ENCODE assay signal across 19 mouse cellular contexts in the genomic region with DNA sequence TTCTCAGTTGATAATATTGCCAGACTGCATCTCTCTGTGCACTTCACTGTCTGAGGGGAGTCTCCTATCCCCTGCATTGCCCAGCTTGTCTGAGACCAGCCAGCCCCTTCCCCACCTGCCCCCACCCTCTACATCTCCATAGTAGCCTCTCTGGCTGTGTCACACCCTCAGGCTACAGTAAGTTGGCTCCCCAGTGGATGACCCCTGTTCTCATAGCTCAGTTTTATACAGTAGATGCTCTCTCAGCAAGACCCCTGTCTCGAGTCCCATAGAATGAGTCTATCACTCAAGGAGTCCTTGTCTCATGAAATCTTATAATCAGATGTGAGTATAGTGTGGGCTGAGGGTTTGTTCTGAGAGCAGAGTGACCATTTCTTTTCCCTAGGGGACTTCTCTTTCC.
DNase-seq lines count a peak whose midpoint lies in the region; ATAC-seq lines count a peak whose summit lies in the region.
"Had no signal": no experiment of that assay in that cellular context is flagged by ENCODE, and none has a peak within 500 bp of the region (broad histone marks: within the 10 kb centered on the region; RNA-seq: fewer than 3 reads in every experiment).

No protein-coding gene starts in this region.

- 74% methylated on average over 1 of the region's 1 CpGs for WGBS in embryonic facial prominence, embryonic 11.5 days
- 80% methylated on average over 1 of the region's 1 CpGs for WGBS in embryonic facial prominence, embryonic 10.5 days
- 79% methylated on average over 1 of the region's 1 CpGs for WGBS in hindbrain, embryonic 13.5 days
- WGBS in hindbrain, embryonic 12.5 days, result 82% methylated on average over 1 of the region's 1 CpGs
- WGBS in midbrain, embryonic 13.5 days, result 81% methylated on average over 1 of the region's 1 CpGs
- 100% methylated on average over 1 of the region's 1 CpGs for WGBS in midbrain, embryonic 10.5 days

- no peak overlapping the region for H3K4me3 ChIP-seq in embryonic facial prominence, embryonic 11.5 days (ENCODE audit: low read depth, low read length)
- H3K4me3 ChIP-seq in embryonic facial prominence, embryonic 10.5 days, result no peak overlapping the region
- H3K4me3 ChIP-seq in hindbrain, embryonic 13.5 days, result no peak overlapping the region
- H3K4me3 ChIP-seq in hindbrain, embryonic 12.5 days, result no peak overlapping the region
- H3K4me3 ChIP-seq in midbrain, embryonic 13.5 days (replicated peaks), result no peak overlapping the region
- no peak overlapping the region for H3K4me3 ChIP-seq in midbrain, embryonic 10.5 days
- H3K4me3 ChIP-seq: heart, embryonic 13.5 days had no signal

- H3K4me2 ChIP-seq in embryonic facial prominence, embryonic 11.5 days (ENCODE audit: low read depth, low read length), result no peak overlapping the region
- H3K4me2 ChIP-seq in hindbrain, embryonic 13.5 days, result no peak overlapping the region
- no peak overlapping the region for H3K4me2 ChIP-seq in hindbrain, embryonic 12.5 days (replicated peaks)
- H3K4me2 ChIP-seq in midbrain, embryonic 13.5 days (replicated peaks), result no peak overlapping the region
- H3K4me2 ChIP-seq: heart, embryonic 13.5 days had no signal

- no peaks in the 10 kb centered on the region for H3K4me1 ChIP-seq in embryonic facial prominence, embryonic 11.5 days (ENCODE audit: control insufficient read depth, insufficient read depth, low read length)
- H3K4me1 ChIP-seq in embryonic facial prominence, embryonic 10.5 days, result 0 out of 2 replicates have a peak, but pooled peaks cover 4% of the 10 kb centered on the region
- H3K4me1 ChIP-seq in hindbrain, embryonic 13.5 days (replicated peaks), result no peaks in the 10 kb centered on the region
- no peaks in the 10 kb centered on the region for H3K4me1 ChIP-seq in hindbrain, embryonic 12.5 days
- H3K4me1 ChIP-seq in midbrain, embryonic 13.5 days (replicated peaks), result no peaks in the 10 kb centered on the region
- H3K4me1 ChIP-seq in midbrain, embryonic 10.5 days, result no peaks in the 10 kb centered on the region
- H3K4me1 ChIP-seq: heart, embryonic 13.5 days had no signal

- no peak for DNase-seq in embryonic facial prominence, embryonic 11.5 days (ENCODE audit: low spot score)
- DNase-seq in embryonic facial prominence, embryonic 10.5 days (ENCODE audit: low spot score), result no peak
- DNase-seq in midbrain, embryonic 10.5 days (ENCODE audit: low spot score), result no peak
- DNase-seq in right cerebral cortex, postnatal 14 days, result no peak
- DNase-seq: adrenal gland, postnatal 14 days; B cell, adult 2 months; cerebellum, adult 11-12 months; cerebellum, adult 9-10 months; cerebellum, postnatal 25 days; gastrocnemius, postnatal 36 days; heart, adult 11 months; heart, postnatal 36 days had no signal

- H3K27ac ChIP-seq in embryonic facial prominence, embryonic 11.5 days (replicated peaks; ENCODE audit: low read depth, low read length), result no peak overlapping the region
- H3K27ac ChIP-seq in embryonic facial prominence, embryonic 10.5 days (replicated peaks), result no peak overlapping the region
- no peak overlapping the region for H3K27ac ChIP-seq in hindbrain, embryonic 13.5 days
- H3K27ac ChIP-seq in hindbrain, embryonic 12.5 days, result no peak overlapping the region
- no peak overlapping the region for H3K27ac ChIP-seq in midbrain, embryonic 13.5 days
- no peak overlapping the region for H3K27ac ChIP-seq in midbrain, embryonic 10.5 days (replicated peaks)
- H3K27ac ChIP-seq: heart, embryonic 13.5 days; hindbrain, postnatal 0 days had no signal

- H3K9me3 ChIP-seq in embryonic facial prominence, embryonic 11.5 days (replicated peaks; ENCODE audit: control insufficient read depth, low read length), result no peaks in the 10 kb centered on the region
- no peaks in the 10 kb centered on the region for H3K9me3 ChIP-seq in embryonic facial prominence, embryonic 10.5 days
- no peaks in the 10 kb centered on the region for H3K9me3 ChIP-seq in hindbrain, embryonic 13.5 days
- no peaks in the 10 kb centered on the region for H3K9me3 ChIP-seq in hindbrain, embryonic 12.5 days (replicated peaks)
- H3K9me3 ChIP-seq in midbrain, embryonic 13.5 days, result no peaks in the 10 kb centered on the region
- H3K9me3 ChIP-seq in midbrain, embryonic 10.5 days (replicated peaks), result no peaks in the 10 kb centered on the region
- H3K9me3 ChIP-seq: heart, embryonic 13.5 days had no signal

- H3K9ac ChIP-seq in embryonic facial prominence, embryonic 11.5 days (replicated peaks; ENCODE audit: low read length), result no peak overlapping the region
- no peak overlapping the region for H3K9ac ChIP-seq in hindbrain, embryonic 13.5 days
- no peak overlapping the region for H3K9ac ChIP-seq in hindbrain, embryonic 12.5 days
- no peak overlapping the region for H3K9ac ChIP-seq in midbrain, embryonic 13.5 days (replicated peaks)
- H3K9ac ChIP-seq: heart, embryonic 13.5 days had no signal

- H3K27me3 ChIP-seq in embryonic facial prominence, embryonic 11.5 days (ENCODE audit: control insufficient read depth, insufficient read depth, low read length), result no peaks in the 10 kb centered on the region
- H3K27me3 ChIP-seq in embryonic facial prominence, embryonic 10.5 days (replicated peaks; ENCODE audit: low read depth, poor library complexity, severe bottlenecking), result no peaks in the 10 kb centered on the region
- no peaks in the 10 kb centered on the region for H3K27me3 ChIP-seq in hindbrain, embryonic 13.5 days
- H3K27me3 ChIP-seq in hindbrain, embryonic 12.5 days, result no peaks in the 10 kb centered on the region
- H3K27me3 ChIP-seq in midbrain, embryonic 13.5 days, result no peaks in the 10 kb centered on the region
- no peaks in the 10 kb centered on the region for H3K27me3 ChIP-seq in midbrain, embryonic 10.5 days (ENCODE audit: low read depth, poor library complexity, severe bottlenecking)
- H3K27me3 ChIP-seq: heart, embryonic 13.5 days had no signal

- peak; percentile 67; the same call in 1 of the 2 replicates for ATAC-seq in embryonic facial prominence, embryonic 11.5 days (replicated peaks; ENCODE audit: insufficient number of reproducible peaks, low FRiP score, low TSS enrichment, low read depth)
- 0 out of 2 replicates have a peak, but pooled peaks have one; percentile 52 for ATAC-seq in hindbrain, embryonic 13.5 days (ENCODE audit: low FRiP score)
- no peak for ATAC-seq in hindbrain, embryonic 12.5 days (ENCODE audit: low FRiP score)
- ATAC-seq in midbrain, embryonic 13.5 days, result 0 out of 2 replicates have a peak, but pooled peaks have one; percentile 45
- ATAC-seq: activated CD4-positive, CD25-positive, alpha-beta regulatory T cell, adult 4 months; CD4-positive, CD25-positive, alpha-beta regulatory T cell, adult 4 months; hindbrain, postnatal 0 days had no signal

- H3K36me3 ChIP-seq in embryonic facial prominence, embryonic 11.5 days (replicated peaks; ENCODE audit: control insufficient read depth, insufficient read depth, low read depth, low read length), result no peaks in the 10 kb centered on the region
- H3K36me3 ChIP-seq in embryonic facial prominence, embryonic 10.5 days (replicated peaks), result peaks cover 20% of the 10 kb centered on the region
- peaks cover 24% of the 10 kb centered on the region for H3K36me3 ChIP-seq in hindbrain, embryonic 13.5 days
- peaks cover 23% of the 10 kb centered on the region for H3K36me3 ChIP-seq in hindbrain, embryonic 12.5 days
- H3K36me3 ChIP-seq in midbrain, embryonic 13.5 days, result peaks cover 28% of the 10 kb centered on the region
- H3K36me3 ChIP-seq in midbrain, embryonic 10.5 days, result peaks cover 16% of the 10 kb centered on the region
